Mouse (Mus musculus): ENCODE measurements at regions not wholly inside any gene's neighbourhood (a gene's known extent, or its start where the extent isn't known, plus 50 kb on each side); places are given as distances from the start of the nearest gene placed in this dataset.

GRCm38 (mm10) chr3:133599731-133600130, 54.8 kb upstream of the Tet2 start:
- WGBS (ENCODE audit: insufficient replicate concordance) = 76% methylated on average over 7 of the region's 7 CpGs

GRCm38 (mm10) chr3:133600447-133601220, 55.7 kb upstream of the Tet2 start:
- H3K4me3 ChIP-seq (ENCODE audit: low read depth, low read length) = no peak overlapping the region
- no peaks in the 10 kb centered on the region for H3K27me3 ChIP-seq (ENCODE audit: control insufficient read depth, insufficient read depth, low read depth, low read length)
- no peaks in the 10 kb centered on the region for H3K4me1 ChIP-seq (ENCODE audit: control insufficient read depth, low read depth, low read length)
- H3K9ac ChIP-seq (ENCODE audit: low read depth, low read length) = no peak overlapping the region
- H3K4me2 ChIP-seq (ENCODE audit: low read depth, low read length) = no peak overlapping the region
- peak; percentile 16; the same call in 1 of the 2 replicates for ATAC-seq (ENCODE audit: low read depth)
- no peaks in the 10 kb centered on the region for H3K9me3 ChIP-seq (replicated peaks; ENCODE audit: control insufficient read depth, low read length)
- WGBS (ENCODE audit: insufficient replicate concordance) = 35% methylated on average over 11 of the region's 11 CpGs
- no peak overlapping the region for H3K27ac ChIP-seq (ENCODE audit: low read length)
- no peaks in the 10 kb centered on the region for H3K36me3 ChIP-seq (ENCODE audit: control insufficient read depth, insufficient read depth)

More at GRCm38 (mm10) chr3:133599731-133600130, 54.8 kb upstream of the Tet2 start:
- H3K9ac ChIP-seq (ENCODE audit: low read depth, low read length) = no peak overlapping the region
- H3K9me3 ChIP-seq (replicated peaks; ENCODE audit: control insufficient read depth, low read length) = no peaks in the 10 kb centered on the region
- H3K4me2 ChIP-seq (ENCODE audit: low read depth, low read length) = no peak overlapping the region
- no peaks in the 10 kb centered on the region for H3K4me1 ChIP-seq (ENCODE audit: control insufficient read depth, low read depth, low read length)
- H3K27ac ChIP-seq (ENCODE audit: low read length) = no peak overlapping the region
- H3K36me3 ChIP-seq (ENCODE audit: control insufficient read depth, insufficient read depth) = no peaks in the 10 kb centered on the region
- no peaks in the 10 kb centered on the region for H3K27me3 ChIP-seq (ENCODE audit: control insufficient read depth, insufficient read depth, low read depth, low read length)
- H3K4me3 ChIP-seq (ENCODE audit: low read depth, low read length) = no peak overlapping the region
- no peak for ATAC-seq (ENCODE audit: low read depth)

GRCm38 (mm10) chr3:133605460-133605859, 60.5 kb upstream of the Tet2 start:
- ATAC-seq (ENCODE audit: low read depth) = no peak
- 51% methylated on average over 6 of the region's 6 CpGs for WGBS (ENCODE audit: insufficient replicate concordance)
- no peaks in the 10 kb centered on the region for H3K4me1 ChIP-seq (ENCODE audit: control insufficient read depth, low read depth, low read length)

GRCm38 (mm10) chr3:133608845-133609261, 63.9 kb upstream of the Tet2 start:
- Histone ChIP-seq H3K9ac (ENCODE audit: low read depth, low read length) (no peak overlapping the region), H3K9me3 (replicated peaks; ENCODE audit: control insufficient read depth, low read length) (no peaks in the 10 kb centered on the region), H3K4me3 (ENCODE audit: low read depth, low read length) (no peak overlapping the region), H3K4me1 (ENCODE audit: control insufficient read depth, low read depth, low read length) (no peaks in the 10 kb centered on the region), H3K4me2 (ENCODE audit: low read depth, low read length) (no peak overlapping the region), H3K27ac (ENCODE audit: low read length) (no peak overlapping the region), H3K36me3 (ENCODE audit: control insufficient read depth, insufficient read depth) (no peaks in the 10 kb centered on the region), H3K27me3 (ENCODE audit: control insufficient read depth, insufficient read depth, low read depth, low read length) (no peaks in the 10 kb centered on the region)
- 58% methylated on average over 3 of the region's 3 CpGs for WGBS (ENCODE audit: insufficient replicate concordance)
- ATAC-seq (ENCODE audit: low read depth) = no peak

More at GRCm38 (mm10) chr3:133605460-133605859, 60.5 kb upstream of the Tet2 start:
- no peaks in the 10 kb centered on the region for H3K36me3 ChIP-seq (ENCODE audit: control insufficient read depth, insufficient read depth)
- H3K27me3 ChIP-seq (ENCODE audit: control insufficient read depth, insufficient read depth, low read depth, low read length) = no peaks in the 10 kb centered on the region
- H3K27ac ChIP-seq (ENCODE audit: low read length) = no peak overlapping the region
- H3K9me3 ChIP-seq (replicated peaks; ENCODE audit: control insufficient read depth, low read length) = no peaks in the 10 kb centered on the region
- H3K9ac ChIP-seq (ENCODE audit: low read depth, low read length) = no peak overlapping the region
- no peak overlapping the region for H3K4me3 ChIP-seq (ENCODE audit: low read depth, low read length)
- H3K4me2 ChIP-seq (ENCODE audit: low read depth, low read length) = no peak overlapping the region

GRCm38 (mm10) chr3:133613836-133614711, 69.1 kb upstream of the Tet2 start:
- 38% methylated on average over 12 of the region's 12 CpGs for WGBS (ENCODE audit: insufficient replicate concordance)
- Histone ChIP-seq H3K27me3 (ENCODE audit: control insufficient read depth, insufficient read depth, low read depth, low read length) (no peaks in the 10 kb centered on the region), H3K4me2 (ENCODE audit: low read depth, low read length) (peak overlapping the region; percentile 44), H3K4me3 (ENCODE audit: low read depth, low read length) (0 out of 2 replicates have a peak overlapping the region, but pooled peaks have one; percentile 8), H3K4me1 (ENCODE audit: control insufficient read depth, low read depth, low read length) (peaks cover 4% of the 10 kb centered on the region; the same call in 1 of the 2 replicates), H3K27ac (ENCODE audit: low read length) (no peak overlapping the region), H3K36me3 (ENCODE audit: control insufficient read depth, insufficient read depth) (no peaks in the 10 kb centered on the region), H3K9ac (ENCODE audit: low read depth, low read length) (no peak overlapping the region), H3K9me3 (replicated peaks; ENCODE audit: control insufficient read depth, low read length) (no peaks in the 10 kb centered on the region)
- ATAC-seq (ENCODE audit: low read depth) = peak; percentile 76

GRCm38 (mm10) chr3:133614712-133615426, 69.9 kb upstream of the Tet2 start:
- Histone ChIP-seq H3K4me2 (ENCODE audit: low read depth, low read length) (no peak overlapping the region), H3K27me3 (ENCODE audit: control insufficient read depth, insufficient read depth, low read depth, low read length) (no peaks in the 10 kb centered on the region), H3K4me3 (ENCODE audit: low read depth, low read length) (no peak overlapping the region), H3K4me1 (ENCODE audit: control insufficient read depth, low read depth, low read length) (peaks cover 4% of the 10 kb centered on the region; the same call in 1 of the 2 replicates), H3K9me3 (replicated peaks; ENCODE audit: control insufficient read depth, low read length) (no peaks in the 10 kb centered on the region), H3K9ac (ENCODE audit: low read depth, low read length) (no peak overlapping the region), H3K36me3 (ENCODE audit: control insufficient read depth, insufficient read depth) (no peaks in the 10 kb centered on the region), H3K27ac (ENCODE audit: low read length) (no peak overlapping the region)
- 58% methylated on average over 14 of the region's 14 CpGs for WGBS (ENCODE audit: insufficient replicate concordance)
- ATAC-seq (ENCODE audit: low read depth) = no peak

GRCm38 (mm10) chr3:133617036-133617435, 72.1 kb upstream of the Tet2 start:
- H3K4me3 ChIP-seq (ENCODE audit: low read depth, low read length) = no peak overlapping the region
- H3K27ac ChIP-seq (ENCODE audit: low read length) = no peak overlapping the region
- WGBS (ENCODE audit: insufficient replicate concordance) = 75% methylated on average over 2 of the region's 2 CpGs
- peaks cover 4% of the 10 kb centered on the region; the same call in 1 of the 2 replicates for H3K4me1 ChIP-seq (ENCODE audit: control insufficient read depth, low read depth, low read length)
- H3K9me3 ChIP-seq (replicated peaks; ENCODE audit: control insufficient read depth, low read length) = no peaks in the 10 kb centered on the region
- H3K36me3 ChIP-seq (ENCODE audit: control insufficient read depth, insufficient read depth) = no peaks in the 10 kb centered on the region
- no peak overlapping the region for H3K9ac ChIP-seq (ENCODE audit: low read depth, low read length)
- H3K4me2 ChIP-seq (ENCODE audit: low read depth, low read length) = no peak overlapping the region
- ATAC-seq (ENCODE audit: low read depth) = no peak
- H3K27me3 ChIP-seq (ENCODE audit: control insufficient read depth, insufficient read depth, low read depth, low read length) = no peaks in the 10 kb centered on the region

GRCm38 (mm10) chr3:133618491-133618890, 73.6 kb upstream of the Tet2 start:
- Histone ChIP-seq H3K9ac (ENCODE audit: low read depth, low read length) (no peak overlapping the region), H3K27me3 (ENCODE audit: control insufficient read depth, insufficient read depth, low read depth, low read length) (no peaks in the 10 kb centered on the region), H3K4me2 (ENCODE audit: low read depth, low read length) (no peak overlapping the region), H3K36me3 (ENCODE audit: control insufficient read depth, insufficient read depth) (no peaks in the 10 kb centered on the region), H3K9me3 (replicated peaks; ENCODE audit: control insufficient read depth, low read length) (no peaks in the 10 kb centered on the region), H3K4me3 (ENCODE audit: low read depth, low read length) (no peak overlapping the region), H3K27ac (ENCODE audit: low read length) (no peak overlapping the region), H3K4me1 (ENCODE audit: control insufficient read depth, low read depth, low read length) (peaks cover 8% of the 10 kb centered on the region)
- 53% methylated on average over 3 of the region's 3 CpGs for WGBS (ENCODE audit: insufficient replicate concordance)
- no peak for ATAC-seq (ENCODE audit: low read depth)

Data from liver, embryonic 16.5 days (tissue).